Mouse (Mus musculus) embryonic fibroblast, embryonic 13.5 days (primary cell): ENCODE measurements around the gene Gm17268.

Experiments
- CTCF ChIP-seq: IDR thresholded peaks from 2 replicates; pipeline ENCODE4 v1.5.1; 2011; ENCODE audit warnings: mild to moderate bottlenecking, control low read depth, low read length, moderate library complexity, borderline replicate concordance; ENCODE audit not compliant: insufficient read depth
- POLR2A ChIP-seq: IDR thresholded peaks from 2 replicates; pipeline ENCODE4 v1.6.1; 2011; ENCODE audit warnings: low read depth, mild to moderate bottlenecking, control low read depth, low read length, moderate library complexity

GRCm38 (mm10) chr11:82073686-82074085 lies 35.3 kb upstream of the Gm17268 start:
- TF ChIP-seq CTCF (no peak), POLR2A (no peak)
